Mouse (Mus musculus) thymus, postnatal 36 days (tissue): Measurements from ENCODE around the gene Vars.
"Not testable (repeated sequence)": the region's sequence is repeated elsewhere in the genome, so short reads cannot be mapped to it uniquely, and the experiment has no call there.

Experiments
- DNase-seq, 2 experiments: peaks; one replicate each; pipeline ENCODE4 v3.0.0; 2022; ENCODE audit warnings: mixed read lengths in 2 of 2

Gene Vars

DNA sequence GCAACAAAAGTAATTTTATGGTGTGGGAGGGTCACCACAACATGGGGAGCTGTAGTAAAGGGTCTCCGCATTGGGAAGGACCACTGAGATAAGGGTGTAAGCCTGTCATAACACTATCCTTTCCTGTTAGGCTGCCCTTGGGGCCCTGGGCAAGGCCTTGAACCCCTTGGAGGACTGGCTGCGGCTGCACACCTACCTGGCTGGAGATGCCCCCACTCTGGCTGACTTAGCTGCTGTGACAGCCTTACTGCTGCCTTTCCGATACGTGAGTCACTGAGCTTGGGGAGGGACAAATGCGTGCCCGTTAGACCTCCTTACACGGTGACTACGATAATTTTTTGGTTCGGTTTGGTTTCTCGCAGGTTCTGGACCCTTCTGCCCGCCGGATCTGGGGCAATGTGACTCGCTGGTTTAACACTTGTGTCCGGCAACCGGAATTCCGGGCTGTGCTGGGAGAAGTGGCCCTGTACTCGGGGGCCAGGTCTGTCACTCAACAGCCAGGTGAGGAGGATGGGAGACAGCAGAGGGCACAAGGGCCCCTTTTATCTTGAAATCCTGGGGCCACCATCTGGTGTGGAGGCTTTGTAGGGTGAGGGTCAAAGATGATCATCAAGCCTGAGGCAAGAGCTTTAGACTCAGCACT is 3.4 kb downstream of the Vars start:
- DNase-seq: no peak

DNA sequence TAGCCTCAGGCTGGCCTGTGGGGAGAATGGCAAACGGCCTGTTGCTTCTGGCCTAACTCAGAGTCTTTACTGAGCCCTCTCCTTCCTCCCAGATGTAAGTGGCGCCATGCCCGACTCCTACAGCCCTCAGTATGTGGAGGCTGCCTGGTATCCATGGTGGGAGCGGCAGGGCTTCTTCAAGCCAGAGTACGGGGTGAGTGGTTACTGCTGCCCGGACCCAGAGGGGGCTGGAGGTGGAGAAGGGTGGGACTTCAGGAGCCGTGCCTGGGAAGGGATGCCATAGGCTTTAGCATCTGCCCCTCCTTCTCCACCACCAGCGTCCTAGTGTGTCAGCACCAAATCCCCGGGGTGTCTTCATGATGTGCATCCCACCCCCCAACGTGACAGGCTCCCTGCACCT is 4.4 kb downstream of the Vars start:
- DNase-seq: no peak

DNA sequence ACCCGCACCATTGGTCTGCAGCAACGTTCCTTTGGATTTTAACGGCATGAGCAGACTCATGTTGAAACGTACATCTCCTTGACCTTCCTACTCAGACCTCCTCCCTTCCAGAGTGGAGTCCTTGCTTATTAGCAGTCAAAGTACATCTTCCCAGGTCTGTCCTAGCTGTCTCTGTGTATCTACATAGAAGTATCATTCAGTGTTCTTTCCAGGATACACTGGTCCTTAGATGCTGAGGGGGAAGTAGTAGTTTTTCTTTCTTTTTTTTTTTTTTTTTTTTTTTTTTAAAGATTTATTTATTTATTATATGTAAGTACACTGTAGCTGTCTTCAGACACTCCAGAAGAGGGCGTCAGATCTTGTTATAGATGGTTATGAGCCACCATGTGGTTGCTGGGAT is 5.1 kb downstream of the Vars start:
- not testable (repeated sequence) for DNase-seq

DNA sequence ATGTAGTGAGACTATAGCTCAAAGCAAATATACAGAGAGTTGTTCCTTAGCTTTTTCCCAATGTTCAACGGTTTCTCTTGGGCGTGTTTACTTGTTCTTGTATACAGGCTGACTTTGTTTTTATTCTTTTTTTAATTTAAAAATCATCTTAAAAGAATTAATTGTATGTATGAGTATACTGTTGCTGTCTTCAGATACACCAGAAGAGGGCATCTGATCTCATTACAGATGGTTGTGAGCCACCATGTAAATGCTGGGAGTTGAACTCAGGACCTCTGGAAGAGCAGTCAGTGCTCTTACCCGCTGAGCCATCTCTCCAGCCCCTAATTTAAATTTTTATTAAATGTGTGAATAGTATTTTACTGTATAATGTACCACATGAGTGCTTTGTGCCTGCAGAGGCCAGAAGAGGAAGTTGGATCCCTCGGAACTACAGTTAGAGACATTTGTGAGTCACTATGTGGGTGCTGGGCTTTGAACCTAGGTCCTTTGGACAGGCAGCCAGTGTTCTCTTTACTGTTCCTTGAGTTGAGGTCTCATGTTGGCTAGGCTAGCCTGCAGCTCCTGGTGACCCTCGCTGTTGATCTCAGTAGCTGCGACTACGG is 6.7 kb downstream of the Vars start:
- DNase-seq: no peak

DNA sequence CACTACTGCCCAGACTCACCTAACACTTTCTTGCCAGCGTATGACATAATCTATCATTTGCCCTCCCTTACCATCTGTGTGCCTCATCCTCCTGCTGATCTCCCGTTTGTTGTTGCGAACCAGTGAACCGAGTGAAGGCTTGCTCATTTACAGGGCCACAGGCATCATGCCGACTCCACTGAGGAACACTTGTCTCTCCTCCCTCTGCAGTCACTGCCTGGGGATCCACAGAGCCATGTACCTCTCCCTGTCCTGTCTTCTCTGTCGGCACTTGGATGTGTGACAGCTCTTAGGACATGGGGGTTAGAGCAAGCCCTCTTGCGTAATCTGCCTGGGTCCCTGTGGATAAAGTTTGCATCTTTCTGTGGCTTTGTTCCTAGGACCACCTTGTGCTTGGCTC is 8.8 kb downstream of the Vars start:
- no peak for DNase-seq

DNA sequence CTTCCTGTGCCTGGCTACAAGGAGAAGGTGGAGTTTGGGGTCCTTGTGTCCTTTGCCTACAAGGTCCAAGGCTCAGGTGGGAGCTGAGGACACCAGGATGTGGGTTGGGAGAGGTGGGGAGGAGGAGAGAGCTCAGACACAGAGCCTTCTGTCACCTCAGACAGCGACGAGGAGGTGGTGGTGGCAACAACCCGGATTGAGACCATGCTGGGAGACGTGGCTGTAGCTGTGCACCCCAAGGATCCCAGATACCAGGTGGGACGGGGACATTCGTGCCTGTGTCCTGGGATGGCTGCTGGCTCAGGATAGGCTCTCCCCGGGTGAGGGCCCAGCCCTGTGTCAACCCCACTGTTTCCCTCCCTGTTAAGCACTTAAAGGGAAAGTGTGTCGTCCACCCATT is 10.7 kb downstream of the Vars start:
- DNase-seq: no peak

DNA sequence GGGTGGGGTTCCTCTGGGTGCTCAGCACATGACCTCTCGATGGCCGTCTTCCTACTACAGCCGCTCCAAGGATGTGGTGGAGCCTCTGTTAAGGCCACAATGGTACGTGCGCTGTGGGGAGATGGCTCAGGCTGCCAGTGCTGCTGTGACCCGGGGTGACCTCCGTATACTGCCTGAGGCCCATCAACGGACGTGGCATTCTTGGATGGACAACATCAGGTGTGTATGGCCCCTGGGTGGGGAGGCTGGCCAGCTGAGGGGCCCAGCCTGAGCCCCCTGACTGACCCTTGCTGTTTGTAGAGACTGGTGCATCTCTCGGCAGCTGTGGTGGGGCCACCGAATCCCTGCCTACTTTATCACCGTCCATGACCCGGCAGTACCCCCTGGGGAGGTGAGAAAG is 11.6 kb downstream of the Vars start:
- no peak for DNase-seq

DNA sequence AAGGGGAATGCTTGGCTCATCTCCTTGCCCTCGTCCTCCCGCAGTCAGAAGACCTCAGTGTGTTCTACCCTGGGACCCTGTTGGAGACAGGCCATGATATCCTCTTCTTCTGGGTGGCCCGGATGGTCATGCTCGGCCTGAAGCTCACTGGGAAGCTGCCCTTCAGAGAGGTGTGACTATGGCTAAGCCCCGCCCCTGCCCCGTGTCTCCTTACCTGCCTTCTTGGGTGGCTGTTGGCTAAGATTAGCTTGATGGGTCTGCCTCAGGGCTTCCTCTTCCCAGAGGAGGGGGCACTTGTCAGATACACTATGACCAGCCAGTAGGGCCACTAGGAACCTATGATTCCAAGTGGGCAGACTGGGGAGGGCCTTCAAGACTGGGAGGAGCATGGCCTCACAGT is 12.4 kb downstream of the Vars start:
- no peak for DNase-seq

DNA sequence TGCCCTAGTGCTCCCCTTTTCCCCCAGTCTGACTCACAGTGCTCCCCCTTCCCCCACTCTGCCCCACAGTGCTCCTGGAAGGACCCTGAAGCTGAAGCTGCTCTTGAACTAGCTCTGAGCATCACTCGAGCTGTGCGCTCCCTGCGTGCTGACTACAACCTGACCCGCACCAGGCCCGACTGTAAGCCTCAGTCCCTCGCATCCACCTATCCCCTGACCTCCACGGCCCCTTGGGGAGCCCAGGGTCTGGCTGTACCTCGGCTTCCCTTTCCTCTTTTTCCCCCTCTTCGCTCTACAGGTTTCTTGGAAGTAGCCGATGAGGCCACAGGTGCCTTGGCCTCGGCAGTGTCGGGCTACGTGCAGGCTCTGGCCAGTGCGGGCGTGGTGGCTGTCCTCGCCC is 14.5 kb downstream of the Vars start:
- DNase-seq: no peak

DNA sequence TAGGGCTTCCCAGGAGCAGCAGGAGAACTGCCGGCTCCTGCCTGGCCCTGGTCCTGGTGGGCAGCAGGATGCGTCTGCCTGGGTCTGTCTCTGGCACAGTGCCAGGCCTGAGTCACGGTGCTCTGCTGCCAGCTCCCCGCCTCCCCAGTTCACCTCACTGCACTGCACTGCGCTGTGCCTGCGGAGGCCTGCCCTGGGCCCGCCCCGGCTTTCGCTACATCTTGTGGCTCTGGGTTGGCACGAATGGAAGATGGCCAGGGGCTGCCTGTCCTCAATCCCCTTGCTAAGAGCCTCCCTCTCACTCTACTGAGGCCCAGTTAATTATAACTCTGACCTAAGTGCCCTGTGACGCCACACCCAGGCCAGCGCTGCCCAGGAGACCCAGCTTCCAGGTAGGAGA is 15.6 kb downstream of the Vars start, which contains the start of gene Vwa7:
Vwa7 (plus strand) TSS at position 204 of the 400 bp plus-strand sequence.
- no peak for DNase-seq

DNA sequence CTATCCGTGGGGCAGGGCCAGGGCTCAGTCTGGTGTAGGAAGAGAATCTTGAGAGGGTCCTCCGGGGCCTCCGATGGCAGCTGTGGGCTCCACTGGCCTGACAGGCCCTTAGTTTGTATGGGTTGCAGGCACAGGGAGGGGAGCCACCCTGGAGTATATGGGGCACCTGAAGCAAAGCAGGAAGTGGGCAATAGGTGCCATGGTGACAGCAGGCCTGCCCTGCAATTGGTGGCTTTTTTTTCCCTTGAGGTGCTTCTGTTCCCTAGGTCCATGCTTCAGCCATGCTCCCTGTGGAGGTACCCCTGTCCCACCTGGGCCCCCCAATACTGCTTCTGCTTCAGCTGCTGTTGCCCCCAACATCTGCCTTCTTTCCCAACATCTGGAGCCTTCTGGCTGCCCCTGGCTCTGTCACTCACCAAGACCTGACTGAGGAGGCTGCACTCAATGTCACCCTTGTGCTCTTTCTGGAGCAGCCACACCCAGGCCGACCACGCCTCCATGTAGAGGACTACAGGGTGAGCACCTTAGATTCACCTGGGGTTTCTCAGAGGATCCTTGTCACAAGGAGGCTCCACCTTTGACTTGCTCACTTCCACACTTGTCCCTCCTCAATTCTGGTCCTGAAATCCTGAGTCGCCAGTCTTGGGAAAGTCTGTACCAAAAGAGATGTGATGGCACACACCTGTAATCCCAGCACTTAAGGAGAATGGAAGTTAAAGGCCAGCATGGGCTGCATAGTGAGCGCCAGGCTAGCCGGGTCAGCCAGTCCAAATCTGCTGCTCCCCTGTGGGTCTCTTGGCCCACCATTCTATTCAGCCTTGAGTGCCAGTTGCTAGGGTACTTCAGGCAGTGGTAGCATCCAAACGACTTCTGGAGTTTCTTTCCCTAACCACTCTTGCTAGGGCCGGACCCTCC is 16.3 kb downstream of the Vars start:
- no peak for DNase-seq

DNA sequence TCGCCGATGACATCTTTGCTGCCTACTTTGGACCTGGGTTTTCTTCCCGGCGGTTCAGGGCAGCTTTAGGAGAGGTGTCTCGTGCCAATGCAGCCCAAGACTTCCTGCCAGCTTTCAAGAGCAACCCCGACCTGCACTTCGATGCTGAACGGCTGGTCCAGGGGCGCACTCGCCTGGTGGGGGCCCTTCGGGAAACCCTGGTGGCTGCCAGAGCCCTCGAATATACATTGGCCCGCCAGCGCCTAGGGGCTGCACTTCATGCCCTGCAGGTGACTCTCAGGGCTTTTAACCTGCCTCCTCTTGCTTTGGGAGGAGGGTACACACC is 16.9 kb downstream of the Vars start:
- DNase-seq: no peak

DNA sequence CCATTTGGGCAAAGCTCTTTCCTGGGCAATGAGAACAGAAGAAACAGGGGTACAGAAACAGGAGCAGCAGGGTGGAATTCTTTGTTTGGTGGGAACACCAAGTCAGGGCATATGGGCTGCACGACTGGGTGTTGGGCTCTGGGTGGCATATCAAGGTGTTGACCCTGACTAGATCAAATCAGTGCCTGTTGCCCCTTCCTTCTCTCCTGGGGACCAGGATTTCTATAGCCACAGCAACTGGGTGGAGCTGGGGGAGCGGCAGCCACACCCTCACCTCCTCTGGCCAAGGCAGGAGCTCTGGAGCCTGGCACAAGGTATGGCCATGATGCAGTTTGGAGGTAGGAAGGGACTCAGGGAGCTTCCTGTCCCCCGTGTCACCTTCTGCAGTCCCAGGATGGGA is 17.4 kb downstream of the Vars start:
- DNase-seq: no peak

DNA sequence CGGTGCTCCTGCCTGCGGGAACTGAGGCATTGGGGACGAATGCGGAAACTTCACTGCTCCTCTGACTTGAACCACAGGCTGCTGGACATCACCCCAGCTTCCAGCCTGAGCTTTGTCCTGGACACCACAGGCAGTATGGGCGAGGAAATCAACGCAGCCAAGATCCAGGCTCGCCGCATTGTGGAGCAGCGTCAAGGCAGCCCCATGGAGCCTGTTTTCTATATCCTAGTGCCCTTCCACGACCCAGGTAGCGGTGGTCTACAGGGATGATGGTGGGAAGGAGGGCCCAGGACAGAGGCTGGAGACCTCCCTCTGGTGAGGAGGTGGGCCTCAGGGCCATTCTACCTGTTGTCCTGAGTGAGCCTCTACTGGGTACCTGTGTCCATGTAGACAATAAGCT is 19.1 kb downstream of the Vars start:
- no peak for DNase-seq

DNA sequence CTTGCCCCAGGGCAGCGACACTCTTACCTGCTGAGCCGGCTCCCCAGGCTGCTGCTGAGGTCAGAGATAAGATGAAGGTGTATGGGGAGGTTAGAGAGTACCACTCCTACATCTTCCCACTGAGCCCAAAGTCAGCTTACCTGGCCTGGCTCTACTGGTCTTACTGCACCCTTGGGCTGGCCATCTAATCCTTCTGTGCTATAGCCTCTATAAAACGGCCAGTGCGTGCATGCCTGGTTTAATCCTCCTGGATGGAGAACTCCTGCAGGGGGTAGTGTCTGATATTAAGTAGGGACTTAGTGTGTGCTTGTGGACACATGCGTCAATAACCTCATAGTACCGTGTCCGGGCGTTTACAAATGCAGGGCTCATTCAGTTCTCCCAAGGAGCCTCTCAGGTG is 19.8 kb downstream of the Vars start:
- DNase-seq: no peak

DNA sequence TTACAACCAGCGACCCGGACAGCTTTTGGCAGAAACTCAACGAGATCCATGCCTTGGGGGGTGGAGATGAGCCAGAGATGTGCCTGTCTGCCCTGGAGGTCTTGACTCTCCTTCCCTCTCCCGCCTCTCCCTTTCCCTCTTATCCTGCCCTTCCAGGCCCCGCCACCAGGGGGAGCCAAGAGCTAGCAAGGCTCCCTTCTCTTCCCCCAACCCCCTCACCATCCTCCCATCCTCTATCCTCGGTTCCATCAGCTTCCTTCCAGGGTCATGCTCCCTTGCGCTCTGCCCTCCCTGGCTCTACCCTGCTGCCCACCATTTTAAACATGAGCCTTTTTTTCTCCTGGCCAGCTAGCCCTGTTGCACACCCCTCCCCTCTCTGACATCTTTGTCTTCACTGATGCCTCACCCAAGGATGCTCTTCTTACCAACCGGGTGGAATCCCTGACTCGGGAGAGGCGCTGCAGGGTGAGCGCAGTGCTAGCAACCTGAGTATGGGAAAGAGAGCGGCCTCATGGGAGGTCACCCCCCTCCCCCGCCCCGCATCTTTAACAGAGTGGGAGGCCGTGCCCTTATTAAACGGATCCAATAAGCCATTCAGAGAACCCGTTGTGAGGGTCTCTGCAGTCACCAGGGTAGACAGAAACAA is 20.5 kb downstream of the Vars start:
- DNase-seq: peak; percentile 86 to 91

DNA sequence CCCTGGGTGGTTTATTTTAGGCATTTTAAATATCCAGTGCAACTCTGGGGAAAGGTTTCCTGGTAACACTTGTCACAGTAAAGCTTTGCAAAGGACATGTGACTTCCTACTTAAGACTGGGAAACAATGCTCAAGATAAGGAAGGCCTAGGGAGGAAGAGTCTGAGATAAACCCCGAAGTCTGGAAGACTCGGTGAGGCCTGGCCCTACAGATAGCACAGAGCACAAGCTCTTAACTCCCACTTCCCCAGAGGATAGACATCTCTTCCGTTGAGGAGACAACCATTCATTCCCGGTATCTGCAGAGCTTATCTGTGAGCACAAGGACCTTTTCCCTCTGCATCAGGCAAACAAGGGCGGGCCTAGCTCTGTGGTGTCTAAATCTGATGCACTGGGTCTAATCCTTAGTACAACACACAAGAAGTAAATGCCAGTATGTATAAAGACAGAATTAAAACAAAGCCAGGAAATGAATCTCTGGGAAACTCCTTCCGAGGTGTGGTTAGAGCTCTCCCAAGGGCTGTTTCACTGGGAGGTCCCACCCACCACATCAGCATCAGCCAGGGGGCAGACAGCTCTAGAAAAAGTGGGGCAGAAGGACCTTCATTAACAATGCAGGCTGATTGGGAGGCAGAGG is 21.2 kb downstream of the Vars start:
- DNase-seq: no peak

DNA sequence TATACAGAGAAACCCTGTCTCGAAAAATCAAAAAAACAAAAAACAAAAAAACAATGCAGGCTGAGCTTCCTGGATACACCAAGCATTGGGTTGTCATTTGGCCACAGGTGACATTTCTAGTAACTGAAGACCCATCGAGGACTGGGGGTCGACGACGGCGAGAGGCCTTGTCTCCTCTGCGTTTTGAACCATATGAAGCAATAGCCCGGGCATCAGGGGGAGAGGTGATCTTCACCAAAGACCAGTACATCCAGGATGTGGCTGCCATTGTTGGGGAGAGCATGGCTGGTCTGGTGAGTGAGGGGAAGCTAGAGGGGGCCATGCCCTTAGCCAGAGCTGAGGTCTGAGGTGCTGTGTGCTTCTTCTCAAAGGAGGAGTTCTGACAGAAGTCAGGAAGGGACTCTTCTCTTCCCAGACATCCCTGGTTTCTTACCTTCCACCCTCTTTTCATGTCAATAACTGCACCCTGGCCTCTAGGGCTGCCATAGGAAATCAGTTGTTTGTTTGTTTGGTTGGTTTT is 21.8 kb downstream of the Vars start:
- DNase-seq: no peak

DNA sequence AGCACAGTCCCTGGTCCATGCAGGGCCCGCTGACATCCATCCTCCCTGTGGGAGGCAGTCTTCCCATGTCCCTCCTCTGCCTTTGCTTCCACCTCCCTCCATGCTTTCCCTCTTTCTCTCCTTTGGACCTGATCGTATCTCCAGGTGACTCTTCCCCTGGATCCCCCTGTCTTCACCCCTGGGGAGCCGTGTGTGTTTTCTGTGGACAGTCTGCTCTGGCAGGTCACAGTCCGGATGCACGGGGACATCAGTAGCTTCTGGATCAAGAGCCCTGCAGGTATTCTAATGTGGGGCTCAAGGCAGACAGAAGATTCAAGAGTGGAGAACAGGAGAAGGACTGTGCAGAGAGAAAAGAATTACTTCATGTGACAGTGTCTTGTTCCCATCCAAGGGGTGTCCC is 22.4 kb downstream of the Vars start:
- no peak for DNase-seq

DNA sequence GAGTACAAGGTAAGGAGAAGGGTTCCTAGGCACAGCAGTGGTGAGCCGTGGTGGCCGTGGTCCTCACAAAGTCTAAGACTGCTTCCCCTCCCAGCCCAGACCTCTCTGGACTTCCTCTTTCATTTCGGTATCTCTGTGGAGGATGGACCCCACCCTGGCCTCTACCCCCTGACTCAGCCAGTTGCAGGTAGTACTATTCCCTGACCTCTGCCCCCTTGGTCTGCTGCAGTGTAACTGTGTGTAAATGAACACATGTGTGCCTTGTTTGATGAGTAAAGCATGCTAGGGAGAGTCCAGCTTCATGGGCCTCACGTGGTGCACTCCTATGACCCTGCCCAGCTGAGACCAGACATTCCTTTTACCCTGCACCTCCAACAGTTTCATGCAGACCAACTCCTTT is 23.0 kb downstream of the Vars start:
- no peak for DNase-seq

DNA sequence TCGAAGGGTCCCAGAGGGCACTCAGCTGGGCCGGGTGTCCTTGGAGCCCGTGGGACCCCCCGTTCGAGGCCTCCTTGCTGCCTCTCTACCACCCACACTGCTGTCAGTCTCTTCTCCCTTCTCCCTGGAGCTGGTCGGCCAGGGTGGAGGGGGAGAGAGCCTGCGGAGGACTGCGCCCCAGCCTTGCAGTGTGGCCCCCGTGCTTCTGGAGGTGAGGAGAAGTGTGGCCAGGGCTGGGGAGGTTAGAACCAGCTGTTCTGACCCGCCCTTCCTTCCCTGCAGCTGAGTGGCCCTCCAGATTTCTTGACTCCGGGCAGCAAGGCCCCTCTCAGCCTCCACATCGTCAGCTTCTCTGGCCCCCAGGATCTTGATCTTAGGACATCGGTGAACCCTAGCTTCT is 23.5 kb downstream of the Vars start:
- DNase-seq: no peak

DNA sequence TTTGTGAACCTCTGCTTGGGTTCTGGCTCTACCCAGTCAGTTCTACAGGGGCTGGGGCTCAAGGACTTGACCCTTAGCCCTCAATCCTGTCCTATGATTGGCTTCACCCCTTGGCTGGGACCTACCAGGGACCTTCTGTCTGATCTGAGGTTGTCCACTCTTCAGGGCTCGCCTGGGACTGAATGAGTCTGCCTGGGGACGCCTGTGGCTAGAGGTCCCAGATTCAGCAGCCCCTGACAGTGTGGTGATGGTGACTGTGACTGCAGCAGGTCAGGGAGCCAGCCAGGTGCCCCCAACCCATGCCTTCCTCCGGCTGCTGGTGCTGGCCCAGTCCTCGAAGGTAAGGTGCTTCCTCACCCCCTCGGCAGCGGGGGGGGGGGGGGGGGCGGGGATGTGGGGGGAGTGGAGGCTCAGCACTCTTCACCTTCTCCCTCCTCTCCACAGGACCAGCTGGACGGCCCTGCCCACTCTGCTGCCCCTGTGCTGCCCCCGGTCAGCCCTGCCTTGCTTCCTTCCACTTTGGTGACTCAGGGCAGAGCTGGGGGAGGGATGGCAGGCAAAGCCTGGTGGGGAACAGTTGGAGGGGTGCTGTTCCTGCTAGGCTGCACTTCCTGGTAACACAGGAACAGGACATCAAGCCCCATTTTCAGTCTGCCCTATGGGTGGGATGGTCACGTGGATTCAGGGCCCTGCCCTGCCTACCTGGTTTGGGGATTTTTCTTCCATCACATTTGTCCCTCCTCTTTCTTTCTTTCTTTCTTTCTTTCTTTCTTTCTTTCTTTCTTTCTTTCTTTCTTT is 24.1 kb downstream of the Vars start:
- no peak for DNase-seq
